ENCODE assay signal across 1 mouse cellular context in genomic region chr11:116019976-116020411, GRCm38 (mm10).
TF ChIP-seq lines count a peak whose summit lies in the region.

No protein-coding gene starts in this region.

TF ChIP-seq in CH12.LX, 34 proteins besides CTCF, POLR2A, EP300 and RAD21:
- no peak for TF ChIP-seq JUND (conservative IDR thresholded peaks at IDR 0.05; ENCODE audit: low read depth, low read length)
- 0 out of 2 replicates have a peak, but pooled peaks have one; percentile 43 for TF ChIP-seq MAZ (IDR thresholded peaks at IDR 0.05; ENCODE audit: low read depth, low read length)
TF ChIP-seq in CH12.LX: peak in this region for 1.
